Mouse (Mus musculus) ES-Bruce4 (cell line): ENCODE measurements around the gene Uqcr11.

Experiments
- CTCF ChIP-seq: IDR thresholded peaks from one replicate; pipeline ENCODE4 v1.8.1; 2011; ENCODE audit warnings: low read depth, low read length
- POLR2A ChIP-seq: IDR thresholded peaks from one replicate; pipeline ENCODE4 v1.8.1; 2011; ENCODE audit warnings: low read length; ENCODE audit not compliant: insufficient read depth

DNA sequence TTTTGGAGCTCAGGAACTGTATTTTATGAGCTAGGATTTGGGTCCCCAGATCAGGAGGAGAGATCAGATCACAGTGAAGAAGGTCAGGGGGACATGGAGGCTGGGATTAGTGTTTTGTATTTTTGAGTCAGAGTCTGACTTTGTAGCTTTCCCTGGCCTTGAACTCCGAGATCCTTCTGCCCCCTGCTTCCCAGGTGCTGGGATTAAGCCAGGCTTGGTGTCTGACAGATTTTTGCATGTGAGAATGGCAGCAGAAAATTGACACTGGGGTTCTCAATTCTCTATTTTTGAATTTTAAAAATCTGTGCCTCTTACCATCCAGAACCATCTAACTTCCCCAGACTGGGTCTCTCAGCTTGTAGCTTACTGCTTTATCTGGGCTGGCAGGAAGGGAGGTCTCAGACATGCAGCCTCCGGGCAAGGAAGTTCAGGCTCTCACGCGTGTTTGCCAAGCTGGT, 5.9 kb downstream of the Uqcr11 start:
- TF ChIP-seq CTCF (no peak), POLR2A (no peak)
